Mouse (Mus musculus): ENCODE measurements around the gene AC131692.1.

GRCm38 (mm10) chr19:6061641-6062302 is 32.4 kb upstream of the AC131692.1 start:
- TF ChIP-seq CTCF (IDR thresholded peaks at IDR 0.05; ENCODE audit: low read depth): no peak
- TF ChIP-seq EP300 (optimal IDR thresholded peaks at IDR 0.05): no peak
